Mouse (Mus musculus) right cerebral cortex, postnatal 25 days (tissue): Measurements from ENCODE around the gene Kif3c.

Experiments used
- DNase-seq: peaks from one replicate; pipeline ENCODE4 v3.0.0; 2022

Kif3c gene

DNA sequence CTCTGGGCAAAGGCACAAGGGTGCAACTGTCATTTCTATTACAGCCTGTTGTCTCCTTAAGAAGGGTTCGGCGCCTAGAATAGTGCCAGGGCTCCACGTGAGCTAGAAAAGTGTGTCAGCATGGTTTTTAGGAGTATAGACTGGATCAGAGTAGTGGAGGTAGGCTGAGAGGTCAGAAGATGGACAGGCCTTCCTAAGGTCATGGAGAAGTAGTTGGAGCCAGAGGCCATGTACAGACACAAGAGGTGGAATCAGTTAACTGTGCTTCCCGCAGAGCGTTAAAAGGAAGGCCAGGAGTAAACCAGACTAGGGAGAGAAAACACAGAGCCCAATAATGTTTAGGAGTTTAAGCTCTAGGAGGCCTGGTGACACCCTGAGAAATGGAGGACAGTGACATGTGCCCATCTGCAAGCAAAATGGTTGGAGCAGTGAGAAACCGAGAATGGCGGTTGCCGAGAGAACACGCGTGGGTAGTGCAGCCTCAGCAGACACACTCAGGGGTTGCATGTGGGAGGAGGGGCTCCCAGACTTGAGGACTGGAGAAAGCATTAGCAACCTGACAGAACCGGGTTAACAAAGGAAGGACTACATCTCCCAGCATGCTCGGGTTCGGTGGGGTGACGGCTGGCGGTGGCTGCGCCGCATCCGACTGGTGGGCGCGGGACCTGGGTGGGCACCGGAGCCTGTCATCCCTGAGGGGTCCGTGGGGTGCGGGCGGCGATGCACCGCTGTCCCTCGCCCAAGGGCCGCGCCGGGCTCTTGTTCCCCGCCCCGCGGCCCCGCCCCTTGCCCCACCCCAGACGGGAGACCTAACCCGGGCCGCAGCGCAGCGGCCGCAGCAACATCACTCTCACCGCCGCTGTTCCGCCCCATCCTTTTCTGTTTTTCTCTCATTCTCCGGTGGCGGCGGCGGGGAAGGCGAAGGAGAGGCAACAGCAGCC lies at the start of gene Kif3c:
Kif3c (plus strand) TSS at position 625 of the 941 bp plus-strand sequence.
- DNase-seq: peak; percentile 90

DNA sequence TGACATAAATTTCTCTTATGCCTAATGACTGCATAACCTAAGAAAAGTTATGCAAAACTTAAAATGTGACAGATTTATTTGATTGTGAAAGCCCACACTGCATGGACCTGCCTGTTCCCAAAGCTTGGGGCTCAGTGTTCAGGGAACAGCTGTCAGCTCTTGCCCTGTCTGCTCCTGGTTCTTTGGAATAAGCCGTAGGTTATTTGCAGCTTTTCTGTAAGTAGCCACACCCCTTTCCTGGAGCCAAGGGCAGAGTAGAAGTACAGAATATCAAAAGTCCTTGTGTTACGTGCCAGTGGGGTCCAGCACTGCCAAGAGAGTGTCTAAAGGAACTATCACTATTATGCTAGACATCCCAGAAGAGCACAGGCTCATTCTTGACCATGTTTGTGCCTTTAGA lies 48.8 kb upstream of the Kif3c start:
- no peak for DNase-seq

DNA sequence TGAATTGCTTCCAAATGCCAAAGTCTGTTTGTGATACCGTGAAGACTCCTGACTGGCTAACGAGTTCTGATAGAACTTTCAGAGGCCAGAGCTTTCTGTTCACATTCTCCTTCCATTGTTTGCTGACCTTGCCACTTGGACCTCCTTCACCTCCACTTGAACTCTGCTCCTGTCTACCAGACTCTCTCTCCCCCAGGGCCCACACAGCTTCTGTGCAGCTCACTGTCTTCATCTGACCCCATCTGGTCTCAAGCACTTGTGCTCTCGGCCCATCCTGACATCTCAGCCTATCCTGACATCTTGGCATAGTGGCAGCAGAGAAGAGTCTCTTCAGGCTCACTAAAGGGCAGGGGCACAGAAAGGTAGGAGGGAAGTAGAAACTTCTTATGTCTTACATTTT lies 48.0 kb upstream of the Kif3c start:
- no peak for DNase-seq

DNA sequence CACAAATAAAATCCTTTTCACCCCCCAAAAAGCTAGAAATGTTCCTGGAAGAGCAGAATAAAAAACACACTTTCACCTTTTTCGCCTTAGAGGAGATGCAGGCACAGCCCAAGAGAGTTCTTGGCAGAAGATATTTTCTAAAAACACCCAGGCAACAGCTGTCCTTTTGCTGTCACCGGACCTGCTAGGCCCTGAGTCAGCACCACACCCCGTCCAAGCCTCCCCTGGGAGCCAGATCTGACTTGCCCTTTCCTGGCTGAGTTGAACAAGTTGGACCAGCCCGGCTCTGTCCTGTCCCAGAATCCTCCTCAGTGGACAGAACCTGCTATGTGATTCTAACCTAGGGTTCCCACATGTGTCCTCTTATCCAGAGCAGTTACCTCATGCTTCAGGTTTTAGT lies 45.6 kb upstream of the Kif3c start:
- no peak for DNase-seq

DNA sequence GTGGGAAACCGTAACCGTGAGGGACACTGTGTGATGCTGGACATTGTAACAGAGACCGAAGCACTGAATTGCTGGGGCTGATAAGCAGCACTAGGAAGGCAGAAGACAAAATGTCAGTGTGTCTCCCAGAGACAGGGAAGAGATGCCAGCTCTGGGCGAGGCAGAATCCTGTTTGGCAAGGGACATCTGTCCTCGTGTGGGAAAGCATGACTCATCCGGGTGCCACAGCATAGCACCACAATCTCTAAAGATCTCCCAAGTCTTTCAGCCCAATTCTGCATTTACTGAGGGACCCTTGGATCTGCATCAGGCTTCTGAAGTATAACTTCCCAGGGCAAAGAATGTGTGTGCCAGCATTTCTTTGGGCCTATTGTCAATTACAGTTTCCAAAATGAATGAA lies 41.7 kb upstream of the Kif3c start:
- peak; percentile 59 for DNase-seq

DNA sequence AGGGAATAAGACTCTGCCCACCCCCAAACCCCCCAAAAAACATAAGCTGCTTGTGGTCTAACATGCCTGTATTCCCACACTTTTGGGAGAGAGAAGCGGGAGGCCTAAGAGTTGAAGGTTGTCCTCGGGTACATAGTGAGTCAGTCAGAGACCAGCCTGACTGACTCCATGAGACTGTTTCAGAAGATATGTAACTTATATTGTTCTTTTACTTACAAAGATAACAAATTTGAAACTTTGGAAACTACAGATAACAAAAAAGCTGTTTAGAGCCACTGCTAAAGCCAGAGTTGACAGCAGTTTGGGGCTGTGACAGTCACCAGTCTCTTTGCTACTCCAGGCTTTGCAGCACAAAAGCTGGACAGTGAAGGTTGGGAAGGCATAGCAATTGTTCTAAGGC lies 39.7 kb upstream of the Kif3c start:
- no peak for DNase-seq

DNA sequence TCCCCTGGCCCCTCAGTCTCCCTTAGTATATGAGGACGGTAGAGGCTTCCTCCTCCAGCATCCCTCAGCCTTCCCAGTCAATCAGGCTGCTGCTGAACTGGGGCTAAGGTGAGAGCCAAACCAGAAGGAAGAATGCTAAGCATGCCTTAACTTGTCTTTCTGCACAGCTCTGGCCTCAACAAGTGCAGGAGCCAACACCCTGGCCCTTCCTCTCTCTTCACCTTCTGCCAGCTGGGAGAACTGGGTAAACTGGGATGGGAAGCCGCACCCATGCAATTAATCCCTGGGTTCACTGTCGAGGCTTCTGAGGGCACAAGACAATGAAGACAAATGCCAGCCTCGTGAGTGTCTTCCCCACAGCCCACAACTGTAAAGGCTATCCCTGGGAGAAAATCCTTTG lies 35.3 kb upstream of the Kif3c start:
- DNase-seq: no peak

DNA sequence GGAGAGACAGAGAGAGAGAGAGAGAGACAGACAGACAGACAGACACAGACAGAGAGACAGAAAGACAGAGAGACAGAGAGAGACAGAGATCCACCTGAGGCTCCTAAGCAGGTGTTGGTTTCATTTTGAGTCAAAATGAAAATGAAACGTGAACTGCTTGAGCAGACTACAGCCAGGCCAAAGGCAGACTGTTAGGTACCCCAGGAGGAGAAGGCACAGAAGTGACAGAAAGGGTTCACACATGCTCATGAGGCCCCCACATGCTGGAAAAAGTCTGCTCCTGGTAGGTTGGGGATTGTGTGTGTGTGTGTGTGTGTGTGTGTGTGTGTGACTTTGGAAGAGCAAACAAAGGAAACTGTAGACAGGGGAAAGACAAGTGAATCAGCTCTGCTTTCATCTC lies 26.0 kb upstream of the Kif3c start:
- DNase-seq: no peak

DNA sequence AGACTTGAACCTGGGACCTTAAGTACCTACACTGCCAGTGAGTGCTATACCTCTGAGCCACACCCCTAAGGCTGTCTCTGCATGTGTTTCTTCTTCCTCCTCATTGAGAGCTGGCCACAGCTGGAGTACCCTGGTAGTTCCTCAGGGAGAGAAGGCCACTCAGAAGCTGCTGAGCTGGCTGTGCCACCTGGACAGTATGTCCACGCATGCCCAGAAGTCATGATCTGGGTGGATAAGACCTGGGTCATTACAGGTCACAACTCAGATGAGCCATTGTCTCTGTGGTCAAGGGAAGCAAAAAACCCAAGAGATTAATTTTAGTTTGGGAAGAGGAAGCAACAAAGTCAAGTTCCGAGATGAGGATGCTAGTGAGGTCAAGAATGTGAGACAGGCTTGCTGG lies 20.8 kb upstream of the Kif3c start:
- DNase-seq: no peak

DNA sequence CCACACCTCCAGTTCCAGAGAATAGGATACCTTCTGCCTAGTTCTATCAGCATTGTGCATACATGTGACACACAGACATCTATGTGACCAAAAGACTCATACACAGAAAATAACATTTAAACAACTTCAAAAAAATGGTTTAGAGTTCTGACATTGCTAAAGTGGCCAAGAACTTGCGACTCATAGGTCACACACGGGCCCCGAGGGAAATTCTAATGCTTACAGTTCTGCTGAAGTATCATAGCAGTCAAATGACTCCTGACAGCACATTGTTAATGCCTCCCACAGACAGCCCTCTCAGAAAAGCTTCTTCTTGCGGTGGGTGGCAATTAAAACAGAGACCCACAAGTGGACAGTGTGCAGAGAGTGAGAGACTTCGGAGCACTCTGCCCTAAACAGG lies 19.9 kb upstream of the Kif3c start:
- no peak for DNase-seq

DNA sequence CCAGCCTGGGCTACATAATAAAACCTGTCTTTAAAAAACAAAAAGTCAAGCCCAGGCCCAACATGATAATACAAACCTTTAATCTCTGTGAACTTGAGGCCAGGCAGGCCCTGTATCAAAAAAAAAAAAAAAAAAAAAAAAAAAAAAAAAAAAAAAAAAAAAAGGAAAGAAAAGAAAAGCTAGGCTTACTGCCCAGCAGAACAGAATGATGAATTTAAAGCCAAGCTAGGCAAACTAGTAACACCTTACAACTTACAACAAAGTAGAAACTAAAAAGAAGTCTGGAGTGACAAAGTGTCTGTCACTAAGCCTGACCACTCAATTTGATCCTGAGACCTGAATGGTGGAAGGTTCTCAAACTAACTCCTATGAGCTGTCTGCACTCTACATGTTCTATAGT lies 17.2 kb upstream of the Kif3c start:
- no peak for DNase-seq

DNA sequence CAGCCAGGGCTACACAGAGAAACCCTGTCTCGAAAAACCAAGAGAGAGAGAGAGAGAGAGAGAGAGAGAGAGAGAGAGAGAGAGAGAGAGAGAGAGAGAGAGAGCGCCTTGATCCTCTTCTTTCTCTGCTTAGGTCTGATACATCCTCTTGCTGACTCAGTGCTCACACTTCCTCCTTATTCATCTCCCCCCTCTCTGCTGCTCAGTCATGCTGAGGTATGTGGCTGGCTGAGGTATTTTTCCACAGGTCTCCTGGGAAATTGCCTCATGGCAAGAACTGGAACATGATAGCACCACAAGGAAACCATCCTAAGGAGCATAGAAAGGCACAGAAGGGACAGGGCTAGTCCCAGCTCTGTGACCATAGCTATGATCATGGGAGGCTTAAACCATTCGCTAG lies 15.5 kb upstream of the Kif3c start:
- no peak for DNase-seq

DNA sequence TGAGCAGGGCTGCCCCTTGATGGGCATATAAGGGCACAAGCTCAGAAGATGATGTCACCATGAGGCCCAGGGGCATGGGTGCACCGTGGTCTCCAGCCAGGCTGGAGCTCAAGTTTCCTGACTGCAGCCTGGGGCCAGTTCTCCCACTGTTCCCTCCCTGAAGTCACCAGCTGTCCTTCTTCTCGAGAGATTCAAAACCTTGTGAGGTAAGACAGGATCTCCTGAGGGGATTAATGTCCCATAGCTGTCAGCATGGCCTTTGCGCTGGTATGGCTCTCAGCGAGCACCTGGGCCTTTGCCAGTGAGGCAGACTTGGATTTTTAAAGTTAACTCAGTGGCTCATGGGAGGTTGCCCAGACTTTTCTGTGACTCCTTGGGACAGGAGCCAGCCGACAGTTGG lies 14.8 kb upstream of the Kif3c start:
- no peak for DNase-seq

DNA sequence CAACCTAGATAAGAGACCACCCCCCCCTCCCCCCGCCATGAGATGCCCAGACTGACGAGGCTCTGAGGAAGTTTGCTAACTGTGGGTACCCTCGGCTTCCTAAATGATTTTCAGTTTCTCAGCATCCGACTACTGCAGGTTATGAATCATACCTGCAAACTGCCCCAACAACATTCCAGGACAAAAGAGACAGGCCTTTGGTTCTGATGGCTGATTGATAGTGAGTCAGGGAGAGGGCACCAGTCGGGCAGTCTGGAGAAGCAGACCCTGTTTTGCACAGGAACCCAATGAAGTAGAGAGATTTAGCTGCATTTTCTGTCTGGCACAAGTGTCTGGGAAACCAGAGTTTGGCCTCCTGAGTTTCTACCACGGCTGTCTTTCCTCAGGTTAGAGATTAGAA lies 12.7 kb upstream of the Kif3c start:
- DNase-seq: no peak

DNA sequence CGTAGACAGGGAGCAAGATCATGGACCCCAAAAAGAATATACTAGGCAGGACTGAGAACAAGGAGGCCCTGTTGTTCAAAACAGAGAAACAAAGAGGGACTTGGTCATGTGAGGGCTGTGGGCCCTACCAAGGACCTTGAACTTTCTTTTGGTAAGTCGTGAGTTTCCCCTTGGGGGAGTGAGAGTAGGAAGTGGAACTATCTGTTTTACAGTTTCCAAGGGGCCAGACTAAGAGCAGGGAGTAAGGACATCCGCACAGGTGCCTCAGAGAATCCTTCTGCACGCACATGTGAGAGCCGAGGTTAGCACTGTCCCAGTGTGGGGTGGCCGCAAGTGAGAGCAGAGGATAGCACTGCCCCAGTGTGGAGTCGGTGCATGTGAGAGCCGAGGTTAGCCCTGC lies 9.9 kb upstream of the Kif3c start:
- no peak for DNase-seq

DNA sequence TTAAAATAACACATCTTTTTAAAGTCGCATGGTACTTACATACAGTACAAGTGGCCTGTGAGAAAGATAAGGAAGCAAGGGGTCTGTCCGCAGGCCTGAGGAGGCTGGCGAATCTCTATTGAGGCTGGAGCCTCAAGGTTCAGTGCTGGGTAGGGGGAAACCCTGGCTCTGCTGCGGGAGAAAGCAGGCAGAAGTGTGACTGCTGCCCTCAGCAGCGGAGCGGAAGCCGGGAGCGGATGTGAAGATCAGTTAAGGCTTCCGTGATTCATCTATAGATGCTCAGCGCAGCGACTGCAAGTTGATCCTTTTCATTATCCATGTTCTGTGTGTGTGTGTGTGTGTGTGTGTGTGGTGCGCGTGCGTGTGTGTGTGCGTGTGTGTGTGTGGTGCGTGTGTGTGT lies 8.1 kb upstream of the Kif3c start:
- no peak for DNase-seq

DNA sequence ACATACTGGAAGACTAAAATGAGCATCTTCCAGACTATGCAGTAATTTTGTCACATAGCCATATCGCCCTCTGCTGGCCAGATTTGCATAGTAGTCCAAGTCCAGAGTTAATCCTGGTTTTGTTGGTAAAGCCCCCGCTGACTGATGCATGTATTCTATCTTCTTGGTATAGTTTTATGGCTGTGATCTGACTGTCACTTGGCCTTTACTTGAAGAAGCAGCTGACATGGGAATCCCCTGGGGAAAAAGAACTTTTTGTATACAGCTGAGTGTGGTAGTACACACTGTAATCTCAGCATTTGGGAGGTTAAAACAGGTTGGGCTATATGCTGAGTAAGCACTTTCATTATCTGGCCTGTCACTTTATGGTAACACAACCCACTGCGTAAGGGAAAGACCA lies 5.6 kb upstream of the Kif3c start:
- peak; percentile 60 for DNase-seq

DNA sequence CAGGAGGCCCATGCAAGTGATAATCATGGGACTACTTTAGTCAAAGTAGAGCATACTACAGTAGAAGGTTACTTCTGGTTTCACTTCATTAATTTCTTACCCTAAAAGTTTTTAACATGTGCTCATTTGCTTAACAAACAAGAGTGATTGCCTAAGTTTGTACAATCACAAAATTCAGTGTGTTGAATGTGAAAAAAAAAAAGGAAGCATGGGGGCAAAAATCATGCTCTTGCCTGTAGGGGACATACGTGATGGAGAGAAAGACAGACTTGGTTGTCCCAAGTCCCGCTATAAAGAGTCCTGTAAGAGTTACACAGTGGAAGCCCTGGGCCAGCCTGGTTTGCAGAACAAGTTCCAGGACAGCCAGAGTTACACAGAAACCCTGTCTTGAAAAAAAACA lies 4.9 kb upstream of the Kif3c start:
- no peak for DNase-seq

DNA sequence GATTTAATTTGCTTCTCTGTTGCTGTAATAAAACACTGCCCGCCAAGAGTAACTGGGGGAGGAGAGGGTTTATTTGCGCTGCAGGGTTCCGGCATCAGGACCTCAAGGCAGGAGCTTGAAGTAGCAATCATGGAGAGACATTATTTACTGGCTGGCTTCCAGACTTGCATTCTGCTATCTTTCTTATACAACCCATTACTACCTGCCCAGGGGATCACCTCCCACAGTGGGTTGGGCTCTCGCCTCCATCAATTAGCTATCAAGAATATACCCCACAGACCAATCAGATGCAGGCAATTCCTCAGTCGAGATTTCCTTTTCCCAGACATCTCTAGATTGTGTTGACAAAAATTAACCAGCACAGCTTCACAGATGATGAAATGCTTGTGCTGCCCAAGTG lies 856 bp upstream of the Kif3c start:
- DNase-seq: no peak

DNA sequence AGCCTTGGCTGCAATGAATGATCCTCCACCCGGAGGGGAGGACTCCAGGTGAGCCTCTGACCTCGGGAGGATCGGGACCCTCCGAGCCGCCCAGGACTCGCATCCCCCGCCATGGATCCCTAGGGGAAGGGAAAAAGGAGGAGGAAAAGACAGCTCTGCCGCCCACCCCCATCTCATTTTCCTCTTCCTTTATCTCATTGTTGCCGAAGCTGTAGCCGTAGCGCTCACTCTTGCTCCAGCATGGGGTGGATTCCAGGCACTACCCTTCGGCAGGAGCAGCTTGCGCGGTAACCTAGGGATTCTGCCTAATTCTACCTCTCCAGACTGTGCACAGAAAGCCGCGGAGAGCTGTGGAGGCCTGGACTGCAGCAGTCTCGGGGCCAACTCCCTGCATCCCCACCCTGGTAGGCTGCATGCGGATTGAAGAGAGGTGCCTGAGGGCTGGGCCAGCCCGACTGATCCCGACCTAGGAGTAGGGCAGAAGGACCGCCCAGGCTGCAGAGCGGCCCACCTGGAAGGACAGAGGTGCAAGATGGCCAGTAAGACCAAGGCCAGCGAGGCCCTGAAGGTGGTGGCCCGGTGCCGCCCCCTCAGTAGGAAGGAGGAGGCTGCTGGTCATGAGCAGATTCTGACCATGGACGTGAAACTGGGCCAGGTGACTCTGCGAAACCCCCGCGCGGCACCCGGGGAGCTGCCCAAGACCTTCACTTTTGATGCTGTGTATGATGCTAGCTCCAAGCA lies 687 bp downstream of the Kif3c start:
- DNase-seq: no peak

DNA sequence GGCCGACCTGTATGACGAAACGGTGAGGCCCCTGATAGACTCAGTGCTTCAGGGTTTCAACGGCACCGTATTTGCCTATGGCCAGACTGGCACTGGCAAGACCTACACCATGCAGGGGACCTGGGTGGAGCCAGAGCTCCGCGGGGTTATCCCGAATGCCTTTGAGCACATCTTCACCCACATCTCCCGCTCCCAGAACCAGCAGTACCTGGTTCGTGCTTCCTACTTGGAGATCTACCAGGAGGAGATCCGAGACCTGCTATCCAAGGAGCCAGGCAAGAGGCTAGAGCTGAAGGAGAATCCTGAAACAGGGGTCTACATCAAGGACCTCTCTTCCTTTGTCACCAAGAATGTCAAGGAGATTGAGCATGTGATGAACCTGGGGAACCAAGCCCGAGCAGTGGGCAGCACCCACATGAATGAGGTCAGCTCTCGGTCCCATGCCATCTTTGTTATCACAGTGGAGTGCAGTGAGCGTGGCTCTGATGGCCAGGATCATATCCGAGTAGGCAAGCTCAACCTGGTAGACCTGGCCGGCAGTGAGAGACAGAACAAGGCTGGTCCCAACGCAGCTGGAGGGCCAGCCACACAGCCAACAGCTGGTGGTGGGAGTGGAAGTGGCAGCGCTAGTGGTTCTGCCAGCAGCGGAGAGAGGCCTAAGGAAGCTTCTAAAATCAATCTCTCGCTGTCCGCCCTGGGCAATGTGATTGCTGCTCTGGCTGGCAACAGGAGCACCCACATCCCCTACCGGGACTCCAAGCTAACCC lies 1.4 kb downstream of the Kif3c start:
- DNase-seq: no peak

DNA sequence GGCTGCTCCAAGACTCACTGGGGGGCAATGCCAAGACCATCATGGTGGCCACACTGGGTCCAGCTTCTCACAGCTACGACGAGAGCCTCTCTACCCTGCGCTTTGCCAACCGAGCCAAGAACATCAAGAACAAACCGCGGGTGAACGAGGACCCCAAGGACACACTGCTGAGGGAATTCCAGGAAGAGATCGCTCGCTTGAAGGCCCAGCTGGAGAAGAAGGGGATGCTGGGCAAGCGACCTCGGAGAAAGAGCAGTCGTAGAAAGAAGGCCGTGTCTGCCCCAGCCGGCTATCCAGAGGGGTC lies 2.0 kb downstream of the Kif3c start:
- no peak for DNase-seq

DNA sequence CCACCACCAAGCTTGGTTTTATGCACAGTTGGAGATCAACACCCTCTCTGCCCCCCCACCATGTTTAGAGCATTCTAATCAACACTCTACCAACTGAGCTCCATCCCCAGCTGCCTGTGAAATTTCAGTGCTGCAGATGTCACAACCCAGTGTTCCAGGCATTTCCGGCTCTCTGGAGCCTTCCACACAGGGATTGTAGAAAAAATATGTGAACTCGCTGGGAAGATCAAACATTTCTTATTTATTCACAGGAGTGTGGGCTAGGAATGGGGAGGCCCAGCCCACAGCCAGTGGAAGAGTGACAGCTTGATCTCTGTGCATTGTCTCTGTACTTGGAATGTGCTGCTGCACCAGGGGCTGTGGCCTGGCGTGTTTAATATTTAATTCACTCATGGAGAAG lies 3.8 kb downstream of the Kif3c start:
- no peak for DNase-seq
